Mouse (Mus musculus): Measurements from ENCODE around the gene Rpl23. TPM values are rescaled to one million over a fixed set of nuclear protein-coding genes. Genes with fewer than 3 reads are reported as not detected.

The Rpl23 gene
- polyA plus RNA-seq, 1 experiment from 2014 or later: 327 TPM

DNA sequence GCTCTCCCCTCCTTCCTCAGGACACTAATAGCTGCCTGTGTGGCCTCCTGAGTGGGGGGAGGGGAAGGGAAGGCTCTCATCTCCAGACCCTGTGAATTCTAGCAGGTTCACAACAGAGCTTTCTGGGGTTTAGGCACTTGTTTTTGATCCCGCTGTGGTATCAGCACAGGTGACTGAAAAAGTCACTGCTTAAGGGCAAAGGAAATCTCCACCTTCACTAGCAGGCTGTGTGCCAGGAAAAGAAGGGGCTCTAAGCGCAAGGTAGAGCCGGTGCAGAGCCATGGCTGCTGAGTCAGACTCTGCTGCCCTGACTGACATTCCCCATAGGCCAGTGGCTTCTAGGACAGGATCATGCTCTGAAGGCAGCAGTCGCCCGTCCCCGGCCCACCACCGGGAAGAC, 53.5 kb downstream of the Rpl23 start:
- Histone ChIP-seq H3K9ac (replicated peaks) (no peak overlapping the region), H3K27me3 (no peaks in the 10 kb centered on the region), H3K36me3 (peaks cover 76% of the 10 kb centered on the region), H3K4me2 (replicated peaks) (no peak overlapping the region), H3K4me1 (no peaks in the 10 kb centered on the region), H3K9me3 (no peaks in the 10 kb centered on the region), H3K27ac (replicated peaks) (no peak overlapping the region), H3K4me3 (no peak overlapping the region)
- no peak for ATAC-seq (replicated peaks)
- 91% methylated on average over 7 of the region's 7 CpGs for WGBS

DNA sequence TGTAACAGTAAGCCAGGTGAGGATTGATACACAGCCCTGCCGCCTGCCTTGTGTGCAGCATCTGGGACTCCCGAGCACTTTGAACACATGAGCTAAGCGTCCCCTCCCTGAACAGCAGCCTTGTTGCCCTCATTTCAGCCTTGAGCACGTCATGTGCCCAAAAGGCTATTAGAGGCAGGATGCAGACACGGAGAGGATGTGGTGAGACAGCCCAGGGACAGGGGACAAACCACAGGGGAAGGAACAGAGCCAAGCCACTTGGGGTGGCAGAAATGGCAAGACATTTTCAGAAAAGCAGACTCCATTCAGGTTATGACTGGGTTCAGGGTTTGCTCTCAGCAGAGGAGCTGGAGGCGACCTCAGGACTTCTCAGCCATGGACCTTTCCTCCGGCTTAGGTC, 53.9 kb downstream of the Rpl23 start:
- Histone ChIP-seq H3K4me2 (replicated peaks) (no peak overlapping the region), H3K27ac (replicated peaks) (no peak overlapping the region), H3K9ac (replicated peaks) (no peak overlapping the region), H3K27me3 (no peaks in the 10 kb centered on the region), H3K9me3 (no peaks in the 10 kb centered on the region), H3K36me3 (peaks cover 80% of the 10 kb centered on the region), H3K4me1 (no peaks in the 10 kb centered on the region), H3K4me3 (no peak overlapping the region)
- no peak for ATAC-seq (replicated peaks)
- 84% methylated on average over 7 of the region's 7 CpGs for WGBS

Small RNAs within 50 kb of the gene (microRNA-seq; reads per million reads assigned to microRNA genes)
- gene Mir8102: 0.66 reads per million

Other genes starting within 250 kb of the Rpl23 start
- 10.8 and 11.6 TPM in 2 replicates for gene Srcin1, start 206.3 kb downstream of the Rpl23 start, polyA plus RNA-seq (2015; fragmentation: Nextera tagmentation; extraction: Ambion mirVana)
- 4.6 and 5.8 TPM in 2 replicates for gene Epop, start 152.7 kb downstream of the Rpl23 start, polyA plus RNA-seq (2015; fragmentation: Nextera tagmentation; extraction: Ambion mirVana)
- gene Mllt6, start 119.0 kb downstream of the Rpl23 start, polyA plus RNA-seq (2015; fragmentation: Nextera tagmentation; extraction: Ambion mirVana): 4.3 and 4.7 TPM in 2 replicates
- 17.4 and 19.5 TPM in 2 replicates for gene Cisd3, start 96.6 kb downstream of the Rpl23 start, polyA plus RNA-seq (2015; fragmentation: Nextera tagmentation; extraction: Ambion mirVana)
- 18.1 and 18.8 TPM in 2 replicates for gene Pcgf2, start 81.9 kb downstream of the Rpl23 start, polyA plus RNA-seq (2015; fragmentation: Nextera tagmentation; extraction: Ambion mirVana)
- gene Psmb3, start 79.0 kb downstream of the Rpl23 start, polyA plus RNA-seq (2015; fragmentation: Nextera tagmentation; extraction: Ambion mirVana): 460 and 475 TPM in 2 replicates
- 4.1 and 4.8 TPM in 2 replicates for gene Pip4k2b, start 37.7 kb downstream of the Rpl23 start, polyA plus RNA-seq (2015; fragmentation: Nextera tagmentation; extraction: Ambion mirVana)
- gene Cwc25, start 15.9 kb downstream of the Rpl23 start, polyA plus RNA-seq (2015; fragmentation: Nextera tagmentation; extraction: Ambion mirVana): 18.0 and 18.6 TPM in 2 replicates
- gene 1700001P01Rik, start 6.5 kb downstream of the Rpl23 start, polyA plus RNA-seq (2015; fragmentation: Nextera tagmentation; extraction: Ambion mirVana): 0.39 and 0.75 TPM in 2 replicates
- gene Lasp1, start 16.6 kb upstream of the Rpl23 start, polyA plus RNA-seq (2015; fragmentation: Nextera tagmentation; extraction: Ambion mirVana): 129 and 132 TPM in 2 replicates
- 17.8 and 21.0 TPM in 2 replicates for gene B230217C12Rik, start 58.3 kb upstream of the Rpl23 start, polyA plus RNA-seq (2015; fragmentation: Nextera tagmentation; extraction: Ambion mirVana)
- gene Fbxo47, start 101.7 kb upstream of the Rpl23 start, polyA plus RNA-seq (2015; fragmentation: Nextera tagmentation; extraction: Ambion mirVana): 0.67 and 1.0 TPM in 2 replicates
- 0.65 and 0.89 TPM in 2 replicates for gene Plxdc1, start 204.0 kb upstream of the Rpl23 start, polyA plus RNA-seq (2015; fragmentation: Nextera tagmentation; extraction: Ambion mirVana)
- gene Arl5c, start 213.7 kb upstream of the Rpl23 start, polyA plus RNA-seq (2015; fragmentation: Nextera tagmentation; extraction: Ambion mirVana): 6.9 and 7.0 TPM in 2 replicates
- gene Cacnb1, start 240.6 kb upstream of the Rpl23 start, polyA plus RNA-seq (2015; fragmentation: Nextera tagmentation; extraction: Ambion mirVana): 40.7 and 41.5 TPM in 2 replicates
- 667 and 700 TPM in 2 replicates for gene Rpl19, start 244.3 kb upstream of the Rpl23 start, polyA plus RNA-seq (2015; fragmentation: Nextera tagmentation; extraction: Ambion mirVana)

All from forebrain, embryonic 15.5 days (tissue).